Mouse (Mus musculus): ENCODE measurements around the gene Hsd17b11. TPM values are rescaled to one million over a fixed set of nuclear protein-coding genes. Genes with fewer than 3 reads are reported as not detected.

The Hsd17b11 gene
- total RNA-seq, 1 experiment: 45.6 TPM

- Histone ChIP-seq H3K9ac (ENCODE audit: insufficient read depth, low read depth, low read length, poor library complexity, severe bottlenecking) (no peak overlapping the region), H3K27ac (ENCODE audit: insufficient read depth, low read depth, low read length, poor library complexity, severe bottlenecking) (no peak overlapping the region), H3K36me3 (ENCODE audit: control insufficient read depth, insufficient read depth, low read length, poor library complexity, severe bottlenecking) (no peaks in the 10 kb centered on the region), H3K4me3 (ENCODE audit: insufficient read depth in 1 of 2, low read depth in 1 of 2, low read length in 2 of 2, poor library complexity in 1 of 2, severe bottlenecking in 1 of 2) (no peak overlapping the region), H3K9me3 (ENCODE audit: control insufficient read depth, insufficient read depth, low read depth, low read length) (no peaks in the 10 kb centered on the region), H3K4me1 (ENCODE audit: control insufficient read depth in 2 of 2, insufficient read depth in 2 of 2, low read length in 2 of 2, poor library complexity in 1 of 2) (peaks cover 0 to 4% of the 10 kb centered on the region in 2 experiments; a peak in 1 of 4 replicates)
- in situ Hi-C loops (cut with MboI; ENCODE audit: low sequenced_read_pairs in 2 of 2, unreplicated experiment in 2 of 2): no loop called here
- DNase-seq (ENCODE audit: low read depth, low spot score): no peak
- TF ChIP-seq ZC3H11A (IDR thresholded peaks at IDR 0.05; ENCODE audit: borderline replicate concordance, low read depth, low read length) (no peak), MAFK (IDR thresholded peaks at IDR 0.05; ENCODE audit: insufficient read depth, low read depth, low read length) (no peak), CHD2 (IDR thresholded peaks at IDR 0.05; ENCODE audit: low read depth, low read length) (no peak), HCFC1 (IDR thresholded peaks at IDR 0.05; ENCODE audit: borderline replicate concordance, insufficient read depth, low read length) (no peak), ZNF384 (IDR thresholded peaks at IDR 0.05; ENCODE audit: low read depth, low read length) (no peak)
These were observed 48.9 kb downstream of the Hsd17b11 start for GRCm38 (mm10) chr5:103972801-103973200.

- Histone ChIP-seq H3K36me3 (ENCODE audit: control insufficient read depth, insufficient read depth, low read length, poor library complexity, severe bottlenecking) (no peaks in the 10 kb centered on the region), H3K27ac (ENCODE audit: insufficient read depth, low read depth, low read length, poor library complexity, severe bottlenecking) (no peak overlapping the region), H3K4me3 (ENCODE audit: insufficient read depth in 1 of 2, low read depth in 1 of 2, low read length in 2 of 2, poor library complexity in 1 of 2, severe bottlenecking in 1 of 2) (peak overlapping the region in 1 of 2 experiments; percentile 22; a peak in 1 of 4 replicates), H3K9ac (ENCODE audit: insufficient read depth, low read depth, low read length, poor library complexity, severe bottlenecking) (no peak overlapping the region), H3K4me1 (ENCODE audit: control insufficient read depth in 2 of 2, insufficient read depth in 2 of 2, low read length in 2 of 2, poor library complexity in 1 of 2) (peaks cover 0 to 4% of the 10 kb centered on the region in 2 experiments; a peak in 1 of 4 replicates), H3K9me3 (ENCODE audit: control insufficient read depth, insufficient read depth, low read depth, low read length) (no peaks in the 10 kb centered on the region)
- TF ChIP-seq ZC3H11A (IDR thresholded peaks at IDR 0.05; ENCODE audit: borderline replicate concordance, low read depth, low read length) (no peak), CHD2 (IDR thresholded peaks at IDR 0.05; ENCODE audit: low read depth, low read length) (no peak), MAFK (IDR thresholded peaks at IDR 0.05; ENCODE audit: insufficient read depth, low read depth, low read length) (no peak), HCFC1 (IDR thresholded peaks at IDR 0.05; ENCODE audit: borderline replicate concordance, insufficient read depth, low read length) (no peak), ZNF384 (IDR thresholded peaks at IDR 0.05; ENCODE audit: low read depth, low read length) (no peak)
- no peak for DNase-seq (ENCODE audit: low read depth, low spot score)
- in situ Hi-C loops (cut with MboI; ENCODE audit: low sequenced_read_pairs in 2 of 2, unreplicated experiment in 2 of 2): no loop called here
These were observed 49.3 kb downstream of the Hsd17b11 start for GRCm38 (mm10) chr5:103972379-103972778.

DNA sequence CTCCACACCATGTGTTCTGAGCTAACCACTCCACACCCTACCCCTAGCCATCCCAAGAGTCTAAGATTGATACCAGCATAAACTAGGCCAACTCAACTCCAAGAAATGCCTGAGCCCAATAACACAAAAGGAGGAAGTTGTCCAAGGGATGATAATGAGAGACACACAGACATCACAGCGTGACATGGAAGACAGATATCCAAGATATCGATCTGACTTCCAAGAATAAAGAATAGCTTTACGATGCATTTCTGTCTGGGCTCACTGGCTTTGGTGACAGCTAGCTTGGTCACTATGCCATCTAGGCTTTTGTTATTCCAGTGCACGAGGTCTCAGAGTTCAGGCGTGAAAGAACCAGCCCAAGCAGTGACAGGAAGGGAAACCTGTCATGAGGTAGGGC, 50.7 kb downstream of the Hsd17b11 start:
- in situ Hi-C loops (cut with MboI; ENCODE audit: low sequenced_read_pairs in 2 of 2, unreplicated experiment in 2 of 2): no loop called here
- H3K4me3 ChIP-seq (ENCODE audit: insufficient read depth in 1 of 2, low read depth in 1 of 2, low read length in 2 of 2, poor library complexity in 1 of 2, severe bottlenecking in 1 of 2): no peak overlapping the region
- no peak overlapping the region for H3K27ac ChIP-seq (ENCODE audit: insufficient read depth, low read depth, low read length, poor library complexity, severe bottlenecking)
- H3K9ac ChIP-seq (ENCODE audit: insufficient read depth, low read depth, low read length, poor library complexity, severe bottlenecking): no peak overlapping the region
- no peak for DNase-seq (ENCODE audit: low read depth, low spot score)
- H3K4me1 ChIP-seq (ENCODE audit: control insufficient read depth in 2 of 2, insufficient read depth in 2 of 2, low read length in 2 of 2, poor library complexity in 1 of 2): peaks cover 0 to 4% of the 10 kb centered on the region in 2 experiments; a peak in 1 of 4 replicates
- H3K9me3 ChIP-seq (ENCODE audit: control insufficient read depth, insufficient read depth, low read depth, low read length): no peaks in the 10 kb centered on the region
- H3K36me3 ChIP-seq (ENCODE audit: control insufficient read depth, insufficient read depth, low read length, poor library complexity, severe bottlenecking): no peaks in the 10 kb centered on the region
- TF ChIP-seq ZC3H11A (IDR thresholded peaks at IDR 0.05; ENCODE audit: borderline replicate concordance, low read depth, low read length) (no peak), HCFC1 (IDR thresholded peaks at IDR 0.05; ENCODE audit: borderline replicate concordance, insufficient read depth, low read length) (no peak), MAFK (IDR thresholded peaks at IDR 0.05; ENCODE audit: insufficient read depth, low read depth, low read length) (no peak), ZNF384 (IDR thresholded peaks at IDR 0.05; ENCODE audit: low read depth, low read length) (no peak), CHD2 (IDR thresholded peaks at IDR 0.05; ENCODE audit: low read depth, low read length) (no peak)

DNA sequence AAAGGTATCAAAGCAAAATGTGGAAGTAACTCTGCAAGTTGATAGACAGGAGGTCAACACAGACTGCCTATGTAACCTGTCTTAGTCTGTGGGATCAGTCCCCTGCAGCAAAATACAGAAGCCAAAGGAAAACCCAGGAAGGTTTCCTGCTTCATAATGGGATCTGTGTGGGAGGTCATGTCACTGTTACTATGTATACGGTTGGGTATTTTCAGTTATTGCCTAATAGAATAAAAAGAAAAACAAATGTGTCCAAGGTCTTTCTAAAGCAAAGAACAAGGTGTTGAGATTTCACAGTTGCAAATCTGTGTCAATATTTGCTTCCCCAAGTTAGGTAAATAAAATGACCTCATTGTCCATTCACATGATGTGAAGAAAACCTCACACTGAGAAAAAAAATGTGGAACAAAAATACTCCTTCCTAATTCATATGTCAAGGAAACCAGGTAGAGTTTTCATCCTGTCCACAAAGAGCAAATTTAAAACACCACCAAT, 58.7 kb downstream of the Hsd17b11 start:
- DNase-seq (ENCODE audit: low read depth, low spot score): no peak
- in situ Hi-C loops (cut with MboI; ENCODE audit: low sequenced_read_pairs in 2 of 2, unreplicated experiment in 2 of 2): no loop called here

More for the DNA sequence above, 58.7 kb downstream of the Hsd17b11 start:
- no peaks in the 10 kb centered on the region for H3K36me3 ChIP-seq (ENCODE audit: control insufficient read depth, insufficient read depth, low read length, poor library complexity, severe bottlenecking)
- H3K4me1 ChIP-seq (ENCODE audit: control insufficient read depth in 2 of 2, insufficient read depth in 2 of 2, low read length in 2 of 2, poor library complexity in 1 of 2): no peaks in the 10 kb centered on the region
- no peak overlapping the region for H3K4me3 ChIP-seq (ENCODE audit: insufficient read depth in 1 of 2, low read depth in 1 of 2, low read length in 2 of 2, poor library complexity in 1 of 2, severe bottlenecking in 1 of 2)
- H3K27ac ChIP-seq (ENCODE audit: insufficient read depth, low read depth, low read length, poor library complexity, severe bottlenecking): no peak overlapping the region
- no peak overlapping the region for H3K9ac ChIP-seq (ENCODE audit: insufficient read depth, low read depth, low read length, poor library complexity, severe bottlenecking)
- TF ChIP-seq ZNF384 (IDR thresholded peaks at IDR 0.05; ENCODE audit: low read depth, low read length): no peak
- TF ChIP-seq CHD2 (IDR thresholded peaks at IDR 0.05; ENCODE audit: low read depth, low read length): no peak
- TF ChIP-seq HCFC1 (IDR thresholded peaks at IDR 0.05; ENCODE audit: borderline replicate concordance, insufficient read depth, low read length): no peak
- TF ChIP-seq MAFK (IDR thresholded peaks at IDR 0.05; ENCODE audit: insufficient read depth, low read depth, low read length): no peak
- TF ChIP-seq ZC3H11A (IDR thresholded peaks at IDR 0.05; ENCODE audit: borderline replicate concordance, low read depth, low read length): no peak
- no peaks in the 10 kb centered on the region for H3K9me3 ChIP-seq (ENCODE audit: control insufficient read depth, insufficient read depth, low read depth, low read length)

All from ES-E14 (cell line).